Mouse (Mus musculus) CH12.LX (cell line): ENCODE measurements around the gene Tnpo2. TPM values are rescaled to one million over a fixed set of nuclear protein-coding genes. Genes with fewer than 3 reads are reported as not detected.
A peak's percentile ranks its signal among the peaks of the same experiment; 100 is the strongest.

ENCODE experiments used
- DNase-seq: peaks from one replicate; pipeline ENCODE4 v3.0.0-alpha.2; 2013; ENCODE audit errors: extremely low read depth
- H3K27ac ChIP-seq: 2 replicates; pipeline ENCODE4 v1.5.1; 2012; ENCODE audit warnings: low read depth, mild to moderate bottlenecking, control low read depth, moderate library complexity; ENCODE audit not compliant: insufficient read depth
- H3K27me3 ChIP-seq: replicated peaks from 2 replicates; pipeline ENCODE3; 2012; ENCODE audit warnings: inconsistent platforms
- H3K36me3 ChIP-seq, 2 experiments: replicated peaks in 1 of 2; 2 replicates each; pipeline versions ENCODE3 to v1.6.1; 2012; ENCODE audit warnings: inconsistent platforms in 1 of 2, low read length in 1 of 2, mild to moderate bottlenecking in 1 of 2, mixed read lengths in 1 of 2, moderate library complexity in 1 of 2; ENCODE audit not compliant: control insufficient read depth in 1 of 2, insufficient read depth in 1 of 2
- H3K4me1 ChIP-seq, 2 experiments: 2 replicates each; pipeline ENCODE4 v1.6.1; 2012; ENCODE audit warnings: inconsistent platforms in 1 of 2, moderate library complexity in 1 of 2; ENCODE audit not compliant: insufficient read depth in 2 of 2, control insufficient read depth in 1 of 2
- H3K4me2 ChIP-seq: 2 replicates; pipeline ENCODE4 v1.6.1; 2012; ENCODE audit warnings: low read depth, mild to moderate bottlenecking, control low read depth; ENCODE audit not compliant: poor library complexity, insufficient read depth, severe bottlenecking
- H3K4me3 ChIP-seq, 3 experiments: fragments of 150-350 bp in 1 of 3; sonication (generic) in 1 of 3; replicated peaks in 1 of 3; 2 replicates each; pipeline versions ENCODE3 to v1.5.1; 2011 to 2012; ENCODE audit warnings: low read depth in 2 of 3, low read length in 2 of 3, mild to moderate bottlenecking in 2 of 3, moderate library complexity in 2 of 3, control low read depth in 1 of 3, improper control_type of control experiment in 1 of 3, inconsistent platforms in 1 of 3, mixed read lengths in 1 of 3; ENCODE audit not compliant: poor library complexity in 1 of 3
- H3K79me2 ChIP-seq: replicated peaks from 2 replicates; pipeline ENCODE4 v1.6.1; 2012; ENCODE audit warnings: mild to moderate bottlenecking, moderate library complexity; ENCODE audit not compliant: control insufficient read depth, poor library complexity, insufficient read depth, severe bottlenecking; ENCODE audit errors: extremely low read depth
- H3K9ac ChIP-seq: 2 replicates; pipeline ENCODE4 v1.6.1; 2012; ENCODE audit warnings: low read depth, mild to moderate bottlenecking, control low read depth, moderate library complexity; ENCODE audit not compliant: insufficient read depth
- H3K9me3 ChIP-seq: replicated peaks from 2 replicates; pipeline ENCODE3; 2012; ENCODE audit warnings: low read length, inconsistent platforms, mixed read lengths
- BHLHE40 ChIP-seq: IDR thresholded peaks from 2 replicates; pipeline ENCODE4 v1.6.1; 2011; ENCODE audit warnings: mild to moderate bottlenecking, low read depth, low read length, improper control_type of control experiment
- CHD1 ChIP-seq: IDR thresholded peaks from 2 replicates; pipeline ENCODE4 v1.6.1; 2012; ENCODE audit warnings: low read depth, low read length, improper control_type of control experiment, inconsistent platforms
- CHD2 ChIP-seq: IDR thresholded peaks from 2 replicates; pipeline ENCODE4 v1.6.1; 2011; ENCODE audit warnings: low read length, improper control_type of control experiment
- CTCF ChIP-seq, 2 experiments: IDR thresholded peaks in 1 of 2; conservative IDR thresholded peaks in 1 of 2; 2 replicates each; pipeline ENCODE4 v1.5.1; 2011 to 2012; ENCODE audit warnings: low read depth in 2 of 2, low read length in 2 of 2, improper control_type of control experiment in 1 of 2, inconsistent platforms in 1 of 2, mild to moderate bottlenecking in 1 of 2, moderate library complexity in 1 of 2
- ELF1 ChIP-seq: IDR thresholded peaks from 2 replicates; pipeline ENCODE4 v1.6.1; 2014; ENCODE audit warnings: low read depth, mild to moderate bottlenecking, inconsistent platforms, low read length, improper control_type of control experiment
- EP300 ChIP-seq: IDR thresholded peaks from 2 replicates; pipeline ENCODE4 v1.6.1; 2011; ENCODE audit warnings: low read length, improper control_type of control experiment
- ETS1 ChIP-seq: conservative IDR thresholded peaks from 2 replicates; pipeline ENCODE4 v1.6.1; 2012; ENCODE audit warnings: low read depth, mild to moderate bottlenecking, inconsistent platforms, low read length, improper control_type of control experiment, moderate library complexity
- GABPA ChIP-seq: IDR thresholded peaks from 2 replicates; pipeline ENCODE4 v1.6.1; 2012; ENCODE audit warnings: low read depth, low read length, improper control_type of control experiment, inconsistent platforms; ENCODE audit not compliant: insufficient replicate concordance
- JUN ChIP-seq: IDR thresholded peaks from 2 replicates; pipeline ENCODE4 v1.6.1; 2011; ENCODE audit warnings: low read depth, mild to moderate bottlenecking, low read length, improper control_type of control experiment, moderate library complexity; ENCODE audit not compliant: insufficient read depth
- KAT2A ChIP-seq: IDR thresholded peaks from 2 replicates; pipeline ENCODE4 v1.6.1; 2012; ENCODE audit warnings: low read length, improper control_type of control experiment, inconsistent platforms; ENCODE audit not compliant: insufficient replicate concordance
- MAFK ChIP-seq: IDR thresholded peaks from 2 replicates; pipeline ENCODE4 v1.6.1; 2011; ENCODE audit warnings: low read length, improper control_type of control experiment; ENCODE audit not compliant: insufficient replicate concordance
- MAZ ChIP-seq: IDR thresholded peaks from 2 replicates; pipeline ENCODE4 v1.6.1; 2012; ENCODE audit warnings: low read depth, mild to moderate bottlenecking, inconsistent platforms, low read length, improper control_type of control experiment, moderate library complexity
- MYC ChIP-seq: IDR thresholded peaks from 2 replicates; pipeline ENCODE4 v1.6.1; 2011; ENCODE audit warnings: low read depth, mild to moderate bottlenecking, improper control_type of control experiment, low read length
- NELFE ChIP-seq: IDR thresholded peaks from 2 replicates; pipeline ENCODE4 v1.6.1; 2011; ENCODE audit warnings: low read depth, low read length, improper control_type of control experiment
- NRF1 ChIP-seq: IDR thresholded peaks from 2 replicates; pipeline ENCODE4 v1.6.1; 2014; ENCODE audit warnings: low read depth, mild to moderate bottlenecking, inconsistent platforms, low read length, improper control_type of control experiment, moderate library complexity
- PAX5 ChIP-seq: IDR thresholded peaks from 2 replicates; pipeline ENCODE4 v1.6.1; 2012; ENCODE audit warnings: low read length, inconsistent platforms, mixed read lengths
- POLR2A ChIP-seq: IDR thresholded peaks from 2 replicates; pipeline ENCODE4 v1.6.1; 2011; ENCODE audit warnings: low read depth, mild to moderate bottlenecking, improper control_type of control experiment, low read length
- POLR2AphosphoS2 ChIP-seq: IDR thresholded peaks from 2 replicates; pipeline ENCODE4 v1.6.1; 2011; ENCODE audit warnings: low read depth, low read length, improper control_type of control experiment
- RAD21 ChIP-seq: IDR thresholded peaks from 2 replicates; pipeline ENCODE4 v1.6.1; 2011; ENCODE audit warnings: low read depth, mild to moderate bottlenecking, low read length, improper control_type of control experiment, moderate library complexity
- RCOR1 ChIP-seq: conservative IDR thresholded peaks from 2 replicates; pipeline ENCODE4 v1.6.1; 2012; ENCODE audit warnings: low read depth, mild to moderate bottlenecking, inconsistent platforms, low read length, improper control_type of control experiment
- SIN3A ChIP-seq: IDR thresholded peaks from 2 replicates; pipeline ENCODE4 v1.6.1; 2012; ENCODE audit warnings: low read length, improper control_type of control experiment, inconsistent platforms
- TBP ChIP-seq: conservative IDR thresholded peaks from 2 replicates; pipeline ENCODE4 v1.6.1; 2011; ENCODE audit warnings: low read depth, low read length, improper control_type of control experiment
- TCF12 ChIP-seq: IDR thresholded peaks from 2 replicates; pipeline ENCODE4 v1.6.1; 2014; ENCODE audit warnings: low read depth, mild to moderate bottlenecking, inconsistent platforms, low read length, improper control_type of control experiment
- UBTF ChIP-seq: IDR thresholded peaks from 2 replicates; pipeline ENCODE4 v1.6.1; 2012; ENCODE audit warnings: low read depth, mild to moderate bottlenecking, inconsistent platforms, low read length, improper control_type of control experiment, moderate library complexity
- USF1 ChIP-seq: IDR thresholded peaks from 2 replicates; pipeline ENCODE4 v1.6.1; 2014; ENCODE audit warnings: low read depth, mild to moderate bottlenecking, inconsistent platforms, low read length, improper control_type of control experiment
- ZMIZ1 ChIP-seq: IDR thresholded peaks from 2 replicates; pipeline ENCODE4 v1.6.1; 2012; ENCODE audit warnings: low read depth, mild to moderate bottlenecking, inconsistent platforms, low read length, improper control_type of control experiment
- ZNF384 ChIP-seq: IDR thresholded peaks from 2 replicates; pipeline ENCODE4 v1.6.1; 2012; ENCODE audit warnings: low read depth, low read length, improper control_type of control experiment, inconsistent platforms
- dilution Hi-C: fragments of 300-500 bp; cut with MboI; formaldehyde crosslinking; loops from 2 replicates; pipeline ENCODE4 v1.14.3; 2020; ENCODE audit warnings: low sequenced_read_pairs; ENCODE audit not compliant: extremely low pct_unique_long_range_greater_than_20kb, extremely low pct_ligation_motif_present
- in situ Hi-C: fragments of 300-500 bp; cut with MboI; formaldehyde crosslinking; loops from 3 replicates; pipeline ENCODE4 v1.14.3; 2019; ENCODE audit warnings: low sequenced_read_pairs, low pct_ligation_motif_present, low pct_unique_long_range_greater_than_20kb, mixed read lengths
- polyA plus RNA-seq: library from polyadenylated mRNA; unstranded; fragments of >175 nt; gene quantifications from 2 replicates; pipeline ENCODE4 v1.2.1, GENCODE M21; 2012; ENCODE audit warnings: low read depth; ENCODE audit not compliant: insufficient read length
- total RNA-seq, 2 experiments: library from RNA; depleted of rRNA; stranded (reverse); fragments of 300-350 nt in 1 of 2; fragments of >200 nt in 1 of 2; gene quantifications; 2 replicates each; pipeline ENCODE4 v1.2.3; 2012 to 2014

The Tnpo2 gene
- total and polyA plus RNA-seq, 3 experiments, result 36.3 to 57.0 (median 48.0) TPM

- no peak for TF ChIP-seq NELFE
- no peak for TF ChIP-seq RCOR1
- TF ChIP-seq JUN, result no peak
- no peak for TF ChIP-seq ZNF384
- TF ChIP-seq GABPA, result no peak
- peak; percentile 58; the same call in 1 of the 2 replicates for TF ChIP-seq MYC
Observed at GRCm38 (mm10) chr8:85034764-85035163, 2.0 kb upstream of the Tnpo2 start (continued).

- no peaks in the 10 kb centered on the region for H3K9me3 ChIP-seq
- TF ChIP-seq NRF1 (no peak), MAFK (peak; percentile 85), ETS1 (no peak), UBTF (no peak), TCF12 (peak; percentile 23; the same call in 1 of the 2 replicates), BHLHE40 (no peak), PAX5 (no peak), CHD2 (peak; percentile 36; the same call in 1 of the 2 replicates), RAD21 (no peak), POLR2AphosphoS2 (peak; percentile 87; the same call in 1 of the 2 replicates), EP300 (0 out of 2 replicates have a peak, but pooled peaks have one; percentile 19), RCOR1 (no peak)
- TF ChIP-seq, all 38 proteins: peak for 5
- no peaks in the 10 kb centered on the region for H3K27me3 ChIP-seq
- in situ Hi-C loops, result no loop called here
- peak overlapping the region; percentile 72 for H3K9ac ChIP-seq
- DNase-seq, result no peak
- H3K4me1 ChIP-seq, result peaks cover 3 to 35% of the 10 kb centered on the region in 2 experiments; a peak in 3 of 4 replicates
- H3K36me3 ChIP-seq, result peaks cover 27 to 44% of the 10 kb centered on the region in 2 experiments
- H3K4me3 ChIP-seq, result peak overlapping the region; percentile 66 to 90 (median 88)
- H3K4me2 ChIP-seq, result peak overlapping the region; percentile 93
- H3K27ac ChIP-seq, result peak overlapping the region; percentile 78
- dilution Hi-C loops, result no loop called here
- peaks cover 38% of the 10 kb centered on the region for H3K79me2 ChIP-seq
Observed at GRCm38 (mm10) chr8:85035165-85035727, 1.5 kb upstream of the Tnpo2 start.

- Histone ChIP-seq H3K27ac (peak overlapping the region; percentile 78), H3K27me3 (no peaks in the 10 kb centered on the region), H3K79me2 (peaks cover 42% of the 10 kb centered on the region), H3K36me3 (peaks cover 27 to 44% of the 10 kb centered on the region in 2 experiments), H3K4me3 (peak overlapping the region; percentile 66 to 90 (median 88)), H3K9ac (peak overlapping the region; percentile 72), H3K4me2 (peak overlapping the region; percentile 93), H3K9me3 (no peaks in the 10 kb centered on the region), H3K4me1 (peaks cover 3 to 40% of the 10 kb centered on the region in 2 experiments)
- peak; percentile 54 for DNase-seq
- in situ Hi-C loops, result no loop called here
- dilution Hi-C loops, result no loop called here
- TF ChIP-seq CHD1 (no peak), CHD2 (peak; percentile 40; the same call in 1 of the 2 replicates), USF1 (no peak; the same call in 1 of the 2 replicates), EP300 (no peak), TBP (no peak), CTCF (conservative IDR thresholded peaks at IDR 0.05 in 1 of 2, IDR thresholded peaks at IDR 0.05 in 1 of 2; ENCODE audit: low read depth in 2 of 2, low read length in 2 of 2) (no peak), TCF12 (0 out of 2 replicates have a peak, but pooled peaks have one; percentile 34), UBTF (no peak), JUN (no peak), POLR2A (peak; percentile 10; the same call in 1 of the 2 replicates), SIN3A (0 out of 2 replicates have a peak, but pooled peaks have one; percentile 22), MYC (peak; percentile 79), ZMIZ1 (peak; percentile 18; the same call in 1 of the 2 replicates), BHLHE40 (peak; percentile 51; the same call in 1 of the 2 replicates), KAT2A (no peak), ELF1 (no peak), MAZ (no peak), MAFK (no peak), RCOR1 (no peak), RAD21 (no peak)
Observed at GRCm38 (mm10) chr8:85035728-85036310, 896 bp upstream of the Tnpo2 start.
